Mouse (Mus musculus): ENCODE results near the gene Tmtc1. TPM values are rescaled to one million over a fixed set of nuclear protein-coding genes. Genes with fewer than 3 reads are reported as not detected.

The Tmtc1 gene
- polyA plus RNA-seq, 1 experiment from 2014 or later, result 2.2 TPM

GRCm38 (mm10) chr6:148398888-148399287 is 45.3 kb downstream of the Tmtc1 start:
- no peaks in the 10 kb centered on the region for H3K27me3 ChIP-seq (replicated peaks; ENCODE audit: insufficient read depth, low read length)
- no peaks in the 10 kb centered on the region for H3K9me3 ChIP-seq (ENCODE audit: low read length)
- H3K4me1 ChIP-seq (ENCODE audit: insufficient read depth, low read depth, low read length), result peaks cover 2% of the 10 kb centered on the region; the same call in 1 of the 2 replicates
- no peaks in the 10 kb centered on the region for H3K36me3 ChIP-seq (ENCODE audit: insufficient read depth, low read length)
- ATAC-seq (peak; percentile 35; the same call in 1 of the 2 replicates), DNase-seq (ENCODE audit: low spot score) (peak; percentile 52)
- no peak overlapping the region for H3K4me3 ChIP-seq (ENCODE audit: low read depth, low read length)
- WGBS, result 49% methylated on average over 2 of the region's 2 CpGs
- TF ChIP-seq EP300 (IDR thresholded peaks at IDR 0.05) (no peak), CTCF (IDR thresholded peaks at IDR 0.05) (no peak)
- H3K4me2 ChIP-seq (replicated peaks; ENCODE audit: low read depth, low read length), result no peak overlapping the region
- H3K27ac ChIP-seq (ENCODE audit: low read length), result no peak overlapping the region
- no peak overlapping the region for H3K9ac ChIP-seq (replicated peaks; ENCODE audit: low read depth)

- H3K4me1 ChIP-seq (ENCODE audit: insufficient read depth, low read depth, low read length), result no peaks in the 10 kb centered on the region
- H3K9me3 ChIP-seq (ENCODE audit: low read length), result no peaks in the 10 kb centered on the region
- H3K4me3 ChIP-seq (ENCODE audit: low read depth, low read length), result no peak overlapping the region
- H3K9ac ChIP-seq (replicated peaks; ENCODE audit: low read depth), result no peak overlapping the region
- H3K4me2 ChIP-seq (replicated peaks; ENCODE audit: low read depth, low read length), result no peak overlapping the region
- DNase-seq (ENCODE audit: low spot score) (no peak), ATAC-seq (no peak)
- TF ChIP-seq EP300 (IDR thresholded peaks at IDR 0.05) (no peak), CTCF (IDR thresholded peaks at IDR 0.05) (no peak)
- H3K27ac ChIP-seq (ENCODE audit: low read length), result no peak overlapping the region
- 93% methylated on average over 5 of the region's 5 CpGs for WGBS
- no peaks in the 10 kb centered on the region for H3K27me3 ChIP-seq (replicated peaks; ENCODE audit: insufficient read depth, low read length)
- no peaks in the 10 kb centered on the region for H3K36me3 ChIP-seq (ENCODE audit: insufficient read depth, low read length)
Measured at GRCm38 (mm10) chr6:148397270-148397669, 46.9 kb downstream of the Tmtc1 start.

- no peaks in the 10 kb centered on the region for H3K4me1 ChIP-seq (ENCODE audit: insufficient read depth, low read depth, low read length)
- 90% methylated on average over 3 of the region's 3 CpGs for WGBS
- no peak overlapping the region for H3K9ac ChIP-seq (replicated peaks; ENCODE audit: low read depth)
- H3K4me2 ChIP-seq (replicated peaks; ENCODE audit: low read depth, low read length), result no peak overlapping the region
- no peak overlapping the region for H3K27ac ChIP-seq (ENCODE audit: low read length)
- DNase-seq (ENCODE audit: low spot score) (no peak), ATAC-seq (no peak)
- H3K4me3 ChIP-seq (ENCODE audit: low read depth, low read length), result no peak overlapping the region
- TF ChIP-seq EP300 (IDR thresholded peaks at IDR 0.05), result no peak
- peak; percentile 53 for TF ChIP-seq CTCF (IDR thresholded peaks at IDR 0.05)
- H3K36me3 ChIP-seq (ENCODE audit: insufficient read depth, low read length), result no peaks in the 10 kb centered on the region
- no peaks in the 10 kb centered on the region for H3K27me3 ChIP-seq (replicated peaks; ENCODE audit: insufficient read depth, low read length)
- no peaks in the 10 kb centered on the region for H3K9me3 ChIP-seq (ENCODE audit: low read length)
Measured at GRCm38 (mm10) chr6:148395272-148395671, 48.9 kb downstream of the Tmtc1 start.

GRCm38 (mm10) chr6:148394294-148394693 is 49.9 kb downstream of the Tmtc1 start:
- H3K4me3 ChIP-seq (ENCODE audit: low read depth, low read length), result no peak overlapping the region
- no peaks in the 10 kb centered on the region for H3K36me3 ChIP-seq (ENCODE audit: insufficient read depth, low read length)
- H3K4me2 ChIP-seq (replicated peaks; ENCODE audit: low read depth, low read length), result no peak overlapping the region
- H3K9me3 ChIP-seq (ENCODE audit: low read length), result no peaks in the 10 kb centered on the region
- no peak overlapping the region for H3K9ac ChIP-seq (replicated peaks; ENCODE audit: low read depth)
- DNase-seq (ENCODE audit: low spot score) (no peak), ATAC-seq (no peak)
- no peak for TF ChIP-seq EP300 (IDR thresholded peaks at IDR 0.05)
- no peak for TF ChIP-seq CTCF (IDR thresholded peaks at IDR 0.05)
- no peaks in the 10 kb centered on the region; the same call in 1 of the 2 replicates for H3K4me1 ChIP-seq (ENCODE audit: insufficient read depth, low read depth, low read length)
- WGBS, result 87% methylated on average over 3 of the region's 3 CpGs
- no peak overlapping the region for H3K27ac ChIP-seq (ENCODE audit: low read length)
- no peaks in the 10 kb centered on the region for H3K27me3 ChIP-seq (replicated peaks; ENCODE audit: insufficient read depth, low read length)

GRCm38 (mm10) chr6:148392147-148392546 is 52.0 kb downstream of the Tmtc1 start:
- no peak for DNase-seq (ENCODE audit: low spot score)
- ATAC-seq, result no peak
- no peak overlapping the region for H3K4me3 ChIP-seq (ENCODE audit: low read depth, low read length)
- TF ChIP-seq EP300 (IDR thresholded peaks at IDR 0.05) (no peak), CTCF (IDR thresholded peaks at IDR 0.05) (0 out of 2 replicates have a peak, but pooled peaks have one; percentile 14)
- H3K4me1 ChIP-seq (ENCODE audit: insufficient read depth, low read depth, low read length), result no peaks in the 10 kb centered on the region; the same call in 1 of the 2 replicates
- H3K36me3 ChIP-seq (ENCODE audit: insufficient read depth, low read length), result no peaks in the 10 kb centered on the region
- WGBS, result 51% methylated on average over 10 of the region's 10 CpGs
- H3K27me3 ChIP-seq (replicated peaks; ENCODE audit: insufficient read depth, low read length), result no peaks in the 10 kb centered on the region
- peak overlapping the region; percentile 81 for H3K27ac ChIP-seq (ENCODE audit: low read length)
- H3K4me2 ChIP-seq (replicated peaks; ENCODE audit: low read depth, low read length), result no peak overlapping the region
- no peak overlapping the region for H3K9ac ChIP-seq (replicated peaks; ENCODE audit: low read depth)
- no peaks in the 10 kb centered on the region for H3K9me3 ChIP-seq (ENCODE audit: low read length)

GRCm38 (mm10) chr6:148391286-148391685 is 52.9 kb downstream of the Tmtc1 start:
- Histone ChIP-seq H3K4me3 (ENCODE audit: low read depth, low read length) (no peak overlapping the region), H3K9ac (replicated peaks; ENCODE audit: low read depth) (no peak overlapping the region), H3K36me3 (ENCODE audit: insufficient read depth, low read length) (no peaks in the 10 kb centered on the region), H3K27ac (ENCODE audit: low read length) (peak overlapping the region; percentile 81), H3K27me3 (replicated peaks; ENCODE audit: insufficient read depth, low read length) (no peaks in the 10 kb centered on the region), H3K9me3 (ENCODE audit: low read length) (no peaks in the 10 kb centered on the region), H3K4me1 (ENCODE audit: insufficient read depth, low read depth, low read length) (no peaks in the 10 kb centered on the region; the same call in 1 of the 2 replicates), H3K4me2 (replicated peaks; ENCODE audit: low read depth, low read length) (no peak overlapping the region)
- 61% methylated on average over 7 of the region's 7 CpGs for WGBS
- ATAC-seq (peak; percentile 70), DNase-seq (ENCODE audit: low spot score) (peak; percentile 52)
- no peak for TF ChIP-seq EP300 (IDR thresholded peaks at IDR 0.05)
- peak; percentile 62 for TF ChIP-seq CTCF (IDR thresholded peaks at IDR 0.05)

Measured in lung, postnatal 0 days (tissue).